Mouse (Mus musculus): Measurements from ENCODE around the gene Naglu. TPM values are rescaled to one million over a fixed set of nuclear protein-coding genes. Genes with fewer than 3 reads are reported as not detected.

Naglu gene
- polyA plus RNA-seq, 1 experiment = 24.9 TPM

DNA sequence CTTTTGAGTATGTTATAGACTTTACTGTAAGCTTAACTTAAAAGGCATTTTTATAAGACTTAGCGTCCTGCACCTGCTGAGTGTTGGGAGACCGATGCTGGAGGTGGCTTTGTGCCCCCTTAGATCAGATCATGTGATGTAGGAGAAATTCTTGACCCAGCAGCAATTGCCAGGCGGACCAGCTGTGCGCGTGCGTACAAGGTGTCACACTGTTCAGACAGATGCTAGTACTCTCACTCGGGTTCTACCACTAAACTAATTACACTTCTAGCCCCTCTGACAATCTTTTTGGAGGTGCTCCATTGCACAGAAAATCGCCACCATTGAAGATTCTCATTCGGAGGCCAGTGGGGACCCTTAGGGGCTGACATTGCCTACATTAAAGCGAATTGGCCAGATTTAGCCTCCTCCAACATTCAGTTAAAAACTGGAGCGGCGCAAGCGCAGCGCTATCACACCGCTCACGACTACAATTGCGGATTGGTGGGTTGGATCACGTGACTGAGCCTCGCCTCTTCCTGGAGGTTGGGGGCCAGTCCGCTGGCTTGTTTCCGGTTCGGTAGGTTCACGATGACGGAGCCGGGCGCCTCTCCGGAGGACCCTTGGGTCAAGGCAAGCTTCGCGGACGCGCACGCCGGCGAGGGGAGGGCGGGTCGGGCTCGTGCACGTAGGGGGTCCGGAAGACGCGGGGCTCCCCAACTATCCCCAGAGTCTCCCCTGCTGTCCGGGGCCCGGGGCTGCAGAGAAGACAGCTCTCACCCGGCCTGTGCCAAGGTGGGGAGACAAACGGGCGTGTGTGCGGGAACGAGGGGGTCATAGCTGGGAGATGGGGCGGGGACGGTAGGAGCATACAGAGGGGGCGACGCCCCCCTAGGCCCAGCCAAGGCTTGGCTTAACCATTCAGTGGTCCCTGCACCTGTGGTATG lies 17.2 kb downstream of the Naglu start, which contains the start of gene Mlx:
Mlx (plus strand) TSS at position 522 of the 926 bp plus-strand sequence.
- Histone ChIP-seq H3K27ac (ENCODE audit: insufficient read depth, low read length) (peak within 1 kb of the TSS; percentile 42; the same call in 1 of the 2 replicates), H3K4me1 (ENCODE audit: control insufficient read depth, insufficient read depth, low read length) (peaks cover 14% of the 10 kb centered on the region), H3K4me3 (ENCODE audit: insufficient read depth, low read length) (peak within 1 kb of the TSS; percentile 70)
- peak; percentile 80 for TF ChIP-seq POLR2A (IDR thresholded peaks at IDR 0.05; ENCODE audit: low read depth, low read length)
- TF ChIP-seq CTCF (IDR thresholded peaks at IDR 0.05; ENCODE audit: borderline replicate concordance, insufficient read depth, low read length) = no peak

DNA sequence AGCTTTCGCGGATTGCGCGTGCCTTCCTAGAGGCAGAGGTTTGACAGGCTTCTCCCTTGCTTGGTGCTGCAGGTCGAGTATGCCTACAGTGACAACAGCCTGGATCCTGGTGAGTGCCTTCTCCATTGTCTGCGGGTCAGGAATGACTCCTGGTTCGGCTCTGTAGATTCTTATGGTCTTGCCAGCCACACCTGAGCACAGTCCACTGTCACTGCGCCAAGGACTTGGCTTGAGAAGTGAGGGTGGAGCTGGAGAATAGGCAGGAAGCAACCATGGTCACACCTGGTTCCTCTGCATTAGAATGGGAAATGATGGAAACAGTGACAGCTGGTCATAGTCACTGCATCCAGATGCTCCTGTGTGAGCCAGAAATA lies 17.9 kb downstream of the Naglu start:
- Histone ChIP-seq H3K4me1 (ENCODE audit: control insufficient read depth, insufficient read depth, low read length) (peaks cover 14% of the 10 kb centered on the region), H3K4me3 (ENCODE audit: insufficient read depth, low read length) (peak overlapping the region; percentile 70), H3K27ac (ENCODE audit: insufficient read depth, low read length) (no peak overlapping the region)
- TF ChIP-seq POLR2A (IDR thresholded peaks at IDR 0.05; ENCODE audit: low read depth, low read length) = no peak

DNA sequence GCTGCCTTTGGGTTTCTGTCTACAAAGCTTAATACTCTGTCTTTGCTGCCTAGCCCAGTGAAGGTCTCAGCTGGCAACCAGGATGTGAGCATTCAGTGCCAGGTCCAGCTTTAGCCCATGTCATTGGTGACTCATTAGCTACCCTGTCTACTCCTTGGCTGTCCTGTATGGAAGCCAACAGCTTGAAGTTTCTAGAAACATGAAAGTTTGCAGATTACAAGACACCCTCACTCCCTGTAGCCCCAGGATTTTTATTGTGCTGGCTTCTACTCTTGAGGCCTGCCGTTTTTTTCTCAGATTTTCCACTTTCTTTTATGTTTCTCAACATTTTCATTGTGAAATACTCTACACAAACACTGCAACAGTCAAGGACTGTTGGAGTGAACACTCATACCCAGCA lies 20.1 kb downstream of the Naglu start:
- H3K27ac ChIP-seq (ENCODE audit: insufficient read depth, low read length) = no peak overlapping the region
- peaks cover 14% of the 10 kb centered on the region for H3K4me1 ChIP-seq (ENCODE audit: control insufficient read depth, insufficient read depth, low read length)
- no peak overlapping the region for H3K4me3 ChIP-seq (ENCODE audit: insufficient read depth, low read length)
- no peak for TF ChIP-seq POLR2A (IDR thresholded peaks at IDR 0.05; ENCODE audit: low read depth, low read length)
- no peak for TF ChIP-seq CTCF (IDR thresholded peaks at IDR 0.05; ENCODE audit: borderline replicate concordance, insufficient read depth, low read length)

DNA sequence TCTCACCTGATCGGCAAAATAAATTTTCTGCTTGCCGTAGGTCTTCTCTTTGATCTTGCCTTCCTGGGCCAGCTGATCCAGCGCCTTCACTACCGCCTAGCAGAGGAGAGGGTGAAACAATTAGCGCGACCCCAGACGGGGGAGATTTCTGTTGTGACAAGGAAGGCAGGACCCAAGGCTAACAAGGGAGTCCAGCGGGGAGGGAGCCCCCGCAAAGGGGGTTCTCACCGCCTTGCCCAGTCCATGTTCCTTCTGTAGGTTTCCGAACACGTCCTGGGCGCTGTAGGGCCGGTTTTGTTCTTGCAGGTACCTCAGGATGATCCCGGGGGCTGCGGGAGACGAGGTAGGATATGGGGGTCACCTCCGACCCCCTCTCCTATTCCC lies 25.1 kb downstream of the Naglu start:
- H3K4me1 ChIP-seq (ENCODE audit: control insufficient read depth, insufficient read depth, low read length) = no peaks in the 10 kb centered on the region; the same call in 1 of the 2 replicates
- no peak overlapping the region for H3K27ac ChIP-seq (ENCODE audit: insufficient read depth, low read length)
- H3K4me3 ChIP-seq (ENCODE audit: insufficient read depth, low read length) = peak overlapping the region; percentile 52
- TF ChIP-seq POLR2A (IDR thresholded peaks at IDR 0.05; ENCODE audit: low read depth, low read length) (no peak), CTCF (IDR thresholded peaks at IDR 0.05; ENCODE audit: borderline replicate concordance, insufficient read depth, low read length) (no peak)

GRCm38 (mm10) chr11:101095314-101096024 lies 25.7 kb downstream of the Naglu start, which contains the start of gene Psmc3ip:
TSS of gene Psmc3ip (minus strand) at chr11:101095436.
- TF ChIP-seq POLR2A (IDR thresholded peaks at IDR 0.05; ENCODE audit: low read depth, low read length) (peak; percentile 58), CTCF (IDR thresholded peaks at IDR 0.05; ENCODE audit: borderline replicate concordance, insufficient read depth, low read length) (peak; percentile 68; the same call in 1 of the 2 replicates)
- H3K4me3 ChIP-seq (ENCODE audit: insufficient read depth, low read length) = peak within 1 kb of the TSS; percentile 66
- no peaks in the 10 kb centered on the region; the same call in 1 of the 2 replicates for H3K4me1 ChIP-seq (ENCODE audit: control insufficient read depth, insufficient read depth, low read length)
- H3K27ac ChIP-seq (ENCODE audit: insufficient read depth, low read length) = peak within 1 kb of the TSS; percentile 60

DNA sequence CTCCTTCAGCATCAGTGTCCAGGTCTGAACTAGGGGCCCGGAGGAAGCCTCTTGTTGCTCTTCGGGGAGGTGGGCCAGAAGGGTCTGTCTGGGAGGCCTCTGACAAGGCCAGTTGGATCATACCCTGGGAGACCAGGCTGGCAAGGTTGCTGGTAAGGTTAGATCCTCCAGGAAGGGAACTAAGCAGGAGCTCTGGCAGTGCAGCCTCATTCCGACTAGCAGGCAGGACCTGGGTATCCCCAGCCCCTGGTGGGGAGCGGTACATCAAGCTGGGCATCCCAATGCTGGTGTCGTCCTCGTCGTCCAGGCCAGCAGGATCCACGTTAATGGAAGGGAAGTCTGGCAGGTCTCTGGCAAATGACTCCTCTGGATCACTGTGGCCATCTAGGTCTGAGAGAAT lies 28.4 kb downstream of the Naglu start:
- Histone ChIP-seq H3K4me1 (ENCODE audit: control insufficient read depth, insufficient read depth, low read length) (no peaks in the 10 kb centered on the region; the same call in 1 of the 2 replicates), H3K4me3 (ENCODE audit: insufficient read depth, low read length) (no peak overlapping the region), H3K27ac (ENCODE audit: insufficient read depth, low read length) (no peak overlapping the region)
- TF ChIP-seq POLR2A (IDR thresholded peaks at IDR 0.05; ENCODE audit: low read depth, low read length) = no peak
- no peak for TF ChIP-seq CTCF (IDR thresholded peaks at IDR 0.05; ENCODE audit: borderline replicate concordance, insufficient read depth, low read length)

DNA sequence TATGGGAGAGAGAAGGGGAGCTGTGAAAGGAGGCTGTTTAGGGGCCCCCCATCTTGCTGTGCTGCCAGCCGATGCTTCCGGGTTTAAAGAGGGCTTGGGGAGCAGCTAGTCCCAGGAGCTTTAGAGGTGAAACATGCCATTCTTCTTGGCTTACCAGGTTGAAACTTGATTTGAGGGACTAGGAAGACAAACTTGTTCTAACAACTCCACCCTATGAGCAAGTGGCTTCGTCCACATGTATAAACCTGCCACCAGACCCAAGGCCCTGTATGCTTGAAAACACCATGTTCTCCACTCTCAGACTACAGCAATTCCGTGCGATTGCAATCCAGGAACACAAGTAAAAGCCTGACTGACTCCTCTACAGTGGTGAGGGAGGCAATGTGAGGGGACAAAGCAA lies 33.2 kb downstream of the Naglu start:
- TF ChIP-seq CTCF (IDR thresholded peaks at IDR 0.05; ENCODE audit: borderline replicate concordance, insufficient read depth, low read length) (no peak), POLR2A (IDR thresholded peaks at IDR 0.05; ENCODE audit: low read depth, low read length) (no peak)
- Histone ChIP-seq H3K27ac (ENCODE audit: insufficient read depth, low read length) (no peak overlapping the region), H3K4me1 (ENCODE audit: control insufficient read depth, insufficient read depth, low read length) (no peaks in the 10 kb centered on the region), H3K4me3 (ENCODE audit: insufficient read depth, low read length) (no peak overlapping the region)

DNA sequence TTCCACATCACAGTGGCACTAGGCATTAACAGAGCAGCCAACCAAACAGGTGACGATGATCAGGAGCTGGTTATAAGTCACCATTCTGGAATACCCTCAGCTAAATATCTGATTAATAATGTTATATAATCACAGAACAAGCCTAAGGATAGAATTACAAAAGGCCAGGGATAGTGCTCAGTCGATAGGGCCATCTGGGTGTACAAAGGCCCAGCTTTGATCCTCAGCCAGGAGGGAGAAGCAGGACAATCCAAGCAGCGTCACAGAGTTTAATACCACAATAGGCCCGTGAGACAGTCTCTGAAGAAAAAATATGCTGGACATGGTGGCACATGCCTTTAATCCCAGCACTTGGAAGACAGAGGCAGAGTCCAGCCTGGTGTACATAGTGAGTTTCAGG lies 39.5 kb downstream of the Naglu start:
- Histone ChIP-seq H3K4me1 (ENCODE audit: control insufficient read depth, insufficient read depth, low read length) (no peaks in the 10 kb centered on the region), H3K4me3 (ENCODE audit: insufficient read depth, low read length) (no peak overlapping the region), H3K27ac (ENCODE audit: insufficient read depth, low read length) (no peak overlapping the region)
- TF ChIP-seq CTCF (IDR thresholded peaks at IDR 0.05; ENCODE audit: borderline replicate concordance, insufficient read depth, low read length) = no peak
- no peak for TF ChIP-seq POLR2A (IDR thresholded peaks at IDR 0.05; ENCODE audit: low read depth, low read length)

DNA sequence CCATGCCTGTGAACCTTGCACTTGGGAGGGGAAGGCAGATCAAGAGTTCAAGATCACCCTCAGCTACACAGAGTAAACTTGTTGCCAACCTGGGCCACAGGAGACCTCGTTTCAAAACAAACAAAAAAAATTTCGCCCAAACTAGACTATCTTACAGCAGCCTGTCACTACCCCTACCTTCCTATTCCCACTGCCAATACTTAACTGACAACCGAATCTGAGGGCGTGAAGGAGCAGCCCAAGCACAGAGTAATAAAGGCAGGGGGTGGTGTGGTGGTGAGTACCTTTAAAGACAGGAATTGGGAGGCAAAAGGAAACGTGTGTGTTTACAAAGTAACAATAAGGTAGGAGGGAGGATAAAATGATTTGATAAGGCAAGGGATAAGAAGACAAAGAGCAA lies 40.9 kb downstream of the Naglu start:
- no peaks in the 10 kb centered on the region for H3K4me1 ChIP-seq (ENCODE audit: control insufficient read depth, insufficient read depth, low read length)
- TF ChIP-seq CTCF (IDR thresholded peaks at IDR 0.05; ENCODE audit: borderline replicate concordance, insufficient read depth, low read length) (no peak), POLR2A (IDR thresholded peaks at IDR 0.05; ENCODE audit: low read depth, low read length) (no peak)
- no peak overlapping the region for H3K27ac ChIP-seq (ENCODE audit: insufficient read depth, low read length)
- H3K4me3 ChIP-seq (ENCODE audit: insufficient read depth, low read length) = no peak overlapping the region

DNA sequence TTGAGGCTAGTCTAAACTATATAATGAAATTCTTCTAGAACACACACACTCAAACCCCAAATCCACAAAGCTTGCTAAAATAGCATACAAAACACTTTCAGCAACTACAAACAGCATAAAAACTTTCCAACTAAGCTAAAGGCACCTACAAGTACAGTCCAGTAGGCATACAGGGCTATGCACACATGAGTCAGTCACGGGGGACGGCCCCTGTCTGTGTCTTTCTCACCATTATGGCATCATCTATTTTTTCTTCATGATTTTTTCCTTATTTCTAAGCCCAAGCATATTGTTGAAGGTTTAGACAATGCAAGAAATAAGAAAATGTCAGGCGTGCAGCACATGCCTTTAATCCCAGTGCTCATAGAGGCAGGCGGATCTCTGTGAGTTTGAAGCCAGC lies 41.4 kb downstream of the Naglu start:
- Histone ChIP-seq H3K4me1 (ENCODE audit: control insufficient read depth, insufficient read depth, low read length) (no peaks in the 10 kb centered on the region), H3K4me3 (ENCODE audit: insufficient read depth, low read length) (no peak overlapping the region), H3K27ac (ENCODE audit: insufficient read depth, low read length) (no peak overlapping the region)
- no peak for TF ChIP-seq CTCF (IDR thresholded peaks at IDR 0.05; ENCODE audit: borderline replicate concordance, insufficient read depth, low read length)
- TF ChIP-seq POLR2A (IDR thresholded peaks at IDR 0.05; ENCODE audit: low read depth, low read length) = no peak

Data from embryonic fibroblast, embryonic 13.5 days (primary cell).